Mouse (Mus musculus) lung, embryonic 14.5 days (tissue): Measurements from ENCODE around the gene Rhox3g. TPM values are rescaled to one million over a fixed set of nuclear protein-coding genes. Genes with fewer than 3 reads are reported as not detected.
"Not testable (repeated sequence)": the region's sequence is repeated elsewhere in the genome, so short reads cannot be mapped to it uniquely, and the experiment has no call there.

Experiments
- ATAC-seq: fragments of 200-750 bp; cut with Nextera tagmentation; 2 replicates; pipeline ENCODE4 v1.8.0; 2017; ENCODE audit warnings: mild to moderate bottlenecking, moderate TSS enrichment, moderate library complexity; ENCODE audit not compliant: insufficient read depth
- DNase-seq: peaks from one replicate; pipeline ENCODE4 v3.0.0-alpha.2; 2015
- H3K27ac ChIP-seq: fragments of 300-500 bp; sonication (generic); 2 replicates; pipeline ENCODE4 v1.5.1; 2014; ENCODE audit warnings: low read depth, mild to moderate bottlenecking, moderate library complexity
- H3K27me3 ChIP-seq: fragments of 300-500 bp; sonication (generic); 2 replicates; pipeline ENCODE4 v1.6.1; 2014; ENCODE audit warnings: low read length, control low read depth; ENCODE audit not compliant: insufficient read depth
- H3K36me3 ChIP-seq: fragments of 300-500 bp; sonication (generic); 2 replicates; pipeline ENCODE4 v1.6.1; 2014; ENCODE audit warnings: control low read depth; ENCODE audit not compliant: insufficient read depth
- H3K4me1 ChIP-seq: fragments of 300-500 bp; sonication (generic); 2 replicates; pipeline ENCODE4 v1.6.1; 2014; ENCODE audit warnings: antibody characterized with exemption, control low read depth; ENCODE audit not compliant: insufficient read depth
- H3K4me2 ChIP-seq: fragments of 300-500 bp; sonication (generic); 2 replicates; pipeline ENCODE4 v1.6.1; 2014; ENCODE audit warnings: mild to moderate bottlenecking
- H3K4me3 ChIP-seq: fragments of 300-500 bp; sonication (generic); 2 replicates; pipeline ENCODE4 v1.5.1; 2014; ENCODE audit warnings: low read depth, low read length
- H3K9ac ChIP-seq: fragments of 300-500 bp; sonication (generic); 2 replicates; pipeline ENCODE4 v1.6.1; 2014
- H3K9me3 ChIP-seq: fragments of 300-500 bp; sonication (generic); 2 replicates; pipeline ENCODE4 v1.6.1; 2016; ENCODE audit warnings: low read depth, low read length, control low read depth
- WGBS: fragments of 180-500 bp; shearing (Covaris S2); extraction: QIAGEN DNeasy Blood & Tissue Kit; methylation state at CpG from one replicate; pipeline ENCODE4 v1.1.7; 2014; 5-methylcytosine and 5-hydroxymethylcytosine counted together
- polyA plus RNA-seq: library from polyadenylated mRNA; unstranded; fragments of >200 nt; fragmentation: Nextera tagmentation; extraction: Ambion mirVana; gene quantifications from 2 replicates; pipeline ENCODE4 v1.2.1, GENCODE M21; 2014

The Rhox3g gene
- not detected in 2 replicates for polyA plus RNA-seq

DNA sequence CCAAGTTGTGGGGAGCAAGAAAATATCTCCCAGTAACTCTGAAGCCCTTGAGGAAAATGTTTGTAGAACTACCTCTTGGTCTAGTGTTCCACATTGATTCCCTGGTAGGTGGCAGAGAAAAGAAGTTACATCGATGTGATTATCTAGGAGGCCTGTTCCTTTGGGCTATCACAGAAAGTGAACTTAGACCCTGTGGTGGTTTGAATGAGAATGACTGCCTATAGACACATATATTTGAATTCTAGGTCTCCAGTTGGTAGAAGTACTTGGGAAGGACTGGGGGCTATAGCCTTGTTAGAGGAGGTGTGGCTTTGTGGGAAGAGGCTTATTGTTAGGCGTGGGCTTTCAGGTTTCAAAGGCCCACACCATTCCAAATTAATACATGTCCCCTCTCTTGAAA, at the start of gene Rhox3g:
TSS of gene Rhox3g (minus strand) at position 101 of the 400 bp plus-strand sequence.
- H3K9ac ChIP-seq, H3K36me3 ChIP-seq, DNase-seq, H3K4me1 ChIP-seq, H3K9me3 ChIP-seq, ATAC-seq, H3K4me3 ChIP-seq, H3K4me2 ChIP-seq, H3K27ac ChIP-seq, H3K27me3 ChIP-seq: not testable (repeated sequence)
- 84% methylated on average over 2 of the region's 2 CpGs for WGBS

DNA sequence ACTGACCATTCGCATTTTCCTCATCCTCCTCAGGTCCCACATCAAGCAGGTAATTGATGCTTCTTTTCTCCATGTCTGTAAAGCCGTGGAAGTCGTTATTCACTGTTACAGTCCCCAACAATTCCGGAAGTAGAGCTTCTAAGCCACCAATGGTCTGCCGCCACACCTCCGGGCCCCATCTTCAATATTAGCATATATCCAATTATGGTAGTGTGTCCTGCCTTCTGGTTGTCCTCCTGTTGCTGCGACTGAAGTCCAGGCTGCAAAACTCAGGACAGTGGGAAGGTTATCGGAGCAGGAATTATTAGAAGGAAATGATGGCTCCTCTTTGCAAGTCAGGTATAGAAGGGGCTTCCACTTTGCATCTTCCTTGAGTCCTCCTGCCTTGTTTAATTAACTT, 44.8 kb upstream of the Rhox3g start, which contains the start of gene Rhox2h:
TSS of gene Rhox2h (minus strand) at position 101 of the 400 bp plus-strand sequence.
- not testable (repeated sequence) for H3K4me2 ChIP-seq, H3K4me3 ChIP-seq, H3K9me3 ChIP-seq, H3K9ac ChIP-seq, DNase-seq, H3K4me1 ChIP-seq, H3K27ac ChIP-seq, H3K27me3 ChIP-seq, H3K36me3 ChIP-seq, ATAC-seq
- WGBS, result 86% methylated on average over 8 of the region's 8 CpGs

GRCm38 (mm10) chrX:37668664-37669063, 40.3 kb upstream of the Rhox3g start, which contains the start of gene Rhox3h:
TSS of gene Rhox3h (minus strand) at chrX:37668764.
- not testable (repeated sequence) for H3K9ac ChIP-seq, H3K9me3 ChIP-seq, H3K4me2 ChIP-seq, H3K27ac ChIP-seq, H3K4me1 ChIP-seq, H3K27me3 ChIP-seq, DNase-seq, H3K4me3 ChIP-seq, H3K36me3 ChIP-seq, ATAC-seq
- 86% methylated on average over 1 of the region's 3 CpGs for WGBS

GRCm38 (mm10) chrX:37651227-37651626, 22.8 kb upstream of the Rhox3g start, which contains the start of gene Rhox4g:
TSS of gene Rhox4g (minus strand) at chrX:37651327.
- not testable (repeated sequence) for H3K36me3 ChIP-seq, H3K4me3 ChIP-seq, DNase-seq, H3K27me3 ChIP-seq, ATAC-seq, H3K4me1 ChIP-seq, H3K9me3 ChIP-seq, H3K9ac ChIP-seq, H3K4me2 ChIP-seq, H3K27ac ChIP-seq
- WGBS, result 91% methylated on average over 16 of the region's 20 CpGs

GRCm38 (mm10) chrX:37643370-37643769, 15.0 kb upstream of the Rhox3g start, which contains the start of gene Rhox2g:
TSS of gene Rhox2g (minus strand) at chrX:37643470.
- not testable (repeated sequence) for H3K9ac ChIP-seq, H3K4me2 ChIP-seq, H3K4me1 ChIP-seq, H3K27me3 ChIP-seq, H3K27ac ChIP-seq, H3K36me3 ChIP-seq, H3K4me3 ChIP-seq, H3K9me3 ChIP-seq, DNase-seq, ATAC-seq
- 87% methylated on average over 6 of the region's 6 CpGs for WGBS

DNA sequence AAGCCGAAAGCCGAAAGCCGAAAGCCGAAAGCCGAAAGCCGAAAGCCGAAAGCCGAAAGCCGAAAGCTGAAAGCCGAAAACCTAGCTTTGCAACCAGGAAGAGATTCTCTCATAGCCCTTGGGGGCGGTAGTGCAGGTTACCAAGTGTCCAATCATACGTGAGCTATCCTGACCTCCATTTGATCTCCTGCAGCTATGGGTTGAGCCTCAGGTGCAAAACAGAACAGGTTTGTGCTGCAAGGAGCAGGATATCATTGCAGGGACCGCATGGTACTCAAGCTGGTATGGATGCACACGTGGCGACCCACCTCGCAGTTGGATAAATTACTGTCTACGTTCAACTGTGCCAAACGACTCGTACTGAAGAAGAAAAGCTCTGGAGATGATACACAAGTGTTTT, 20.8 kb downstream of the Rhox3g start, which contains the start of gene Rhox4f:
TSS of gene Rhox4f (minus strand) at position 101 of the 400 bp plus-strand sequence.
- not testable (repeated sequence) for ATAC-seq, H3K9me3 ChIP-seq, H3K4me1 ChIP-seq, H3K9ac ChIP-seq, H3K27ac ChIP-seq, H3K36me3 ChIP-seq, H3K4me2 ChIP-seq, H3K27me3 ChIP-seq, DNase-seq, H3K4me3 ChIP-seq
- 95% methylated on average over 14 of the region's 19 CpGs for WGBS

DNA sequence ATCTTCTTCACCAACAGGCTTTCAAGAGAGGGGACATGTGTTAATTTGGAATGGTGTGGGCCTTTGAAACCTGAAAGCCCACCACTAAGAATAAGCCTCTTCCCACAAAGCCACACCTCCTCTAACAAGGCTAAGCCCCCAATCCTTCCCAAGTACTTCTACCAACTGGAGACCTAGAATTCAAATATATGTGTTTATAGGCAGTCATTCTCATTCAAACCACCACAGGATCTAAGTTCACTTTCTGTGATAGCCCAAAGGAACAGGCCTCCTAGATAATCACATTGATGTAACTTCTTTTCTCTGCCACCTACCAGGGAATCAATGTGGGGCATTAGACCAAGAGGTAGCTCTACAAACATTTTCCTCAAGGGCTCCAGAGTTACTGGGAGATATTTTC, 47.7 kb downstream of the Rhox3g start, which contains the start of gene Rhox3f:
TSS of gene Rhox3f (plus strand) at position 301 of the 400 bp plus-strand sequence.
- H3K4me2 ChIP-seq, H3K4me1 ChIP-seq, ATAC-seq, H3K4me3 ChIP-seq, H3K36me3 ChIP-seq, H3K27ac ChIP-seq, H3K27me3 ChIP-seq, H3K9me3 ChIP-seq, H3K9ac ChIP-seq, DNase-seq: not testable (repeated sequence)

Other genes starting within 250 kb of the Rhox3g start
- not detected in 2 replicates for gene Rhox3a2, start 248.6 kb downstream of the Rhox3g start, polyA plus RNA-seq
- gene Rhox4a2, start 237.8 kb downstream of the Rhox3g start, polyA plus RNA-seq, result not detected in 2 replicates
- gene Rhox2b, start 216.5 kb downstream of the Rhox3g start, polyA plus RNA-seq, result not detected in 2 replicates
- gene Rhox4b, start 196.1 kb downstream of the Rhox3g start, polyA plus RNA-seq, result not detected in 2 replicates
- not detected in 2 replicates for gene Rhox2c, start 174.9 kb downstream of the Rhox3g start, polyA plus RNA-seq
- gene Rhox3c, start 170.0 kb downstream of the Rhox3g start, polyA plus RNA-seq, result not detected in 2 replicates
- gene Rhox4c, start 148.3 kb downstream of the Rhox3g start, polyA plus RNA-seq, result not detected in 2 replicates
- not detected in 2 replicates for gene Rhox2d, start 135.2 kb downstream of the Rhox3g start, polyA plus RNA-seq
- not detected in 2 replicates for gene Rhox4d, start 114.3 kb downstream of the Rhox3g start, polyA plus RNA-seq
- gene Rhox2e, start 98.2 kb downstream of the Rhox3g start, polyA plus RNA-seq, result not detected in 2 replicates
- gene Rhox3e, start 86.6 kb downstream of the Rhox3g start, polyA plus RNA-seq, result not detected in 2 replicates
- gene Rhox4e, start 71.2 kb downstream of the Rhox3g start, polyA plus RNA-seq, result not detected in 2 replicates
- not detected in 2 replicates for gene Rhox2f, start 57.2 kb downstream of the Rhox3g start, polyA plus RNA-seq
- gene Rhox3f, start 47.6 kb downstream of the Rhox3g start, polyA plus RNA-seq, result not detected in 2 replicates
- gene Rhox4f, start 20.9 kb downstream of the Rhox3g start, polyA plus RNA-seq, result not detected in 2 replicates
- gene Rhox2g, start 14.9 kb upstream of the Rhox3g start, polyA plus RNA-seq, result not detected in 2 replicates
- not detected in 2 replicates for gene Rhox4g, start 22.7 kb upstream of the Rhox3g start, polyA plus RNA-seq
- gene Rhox3h, start 40.2 kb upstream of the Rhox3g start, polyA plus RNA-seq, result not detected in 2 replicates
- not detected in 2 replicates for gene Rhox2h, start 44.7 kb upstream of the Rhox3g start, polyA plus RNA-seq
- gene Rhox5, start 176.2 kb upstream of the Rhox3g start, polyA plus RNA-seq, result 4.0 and 4.7 TPM in 2 replicates
- not detected in 2 replicates for gene Rhox6, start 198.3 kb upstream of the Rhox3g start, polyA plus RNA-seq
- gene Rhox7a, start 203.1 kb upstream of the Rhox3g start, polyA plus RNA-seq, result not detected in 2 replicates